Mouse (Mus musculus) CH12.LX (cell line): ENCODE results near the gene Ndufb5. TPM values are rescaled to one million over a fixed set of nuclear protein-coding genes. Genes with fewer than 3 reads are reported as not detected.
"Not testable (repeated sequence)": the region's sequence is repeated elsewhere in the genome, so short reads cannot be mapped to it uniquely, and the experiment has no call there.

Source experiments
- DNase-seq: peaks from one replicate; pipeline ENCODE4 v3.0.0-alpha.2; 2013; ENCODE audit errors: extremely low read depth
- H3K27ac ChIP-seq: 2 replicates; pipeline ENCODE4 v1.5.1; 2012; ENCODE audit warnings: low read depth, mild to moderate bottlenecking, control low read depth, moderate library complexity; ENCODE audit not compliant: insufficient read depth
- H3K27me3 ChIP-seq: replicated peaks from 2 replicates; pipeline ENCODE3; 2012; ENCODE audit warnings: inconsistent platforms
- H3K36me3 ChIP-seq, 2 experiments: replicated peaks in 1 of 2; 2 replicates each; pipeline versions ENCODE3 to v1.6.1; 2012; ENCODE audit warnings: inconsistent platforms in 1 of 2, low read length in 1 of 2, mild to moderate bottlenecking in 1 of 2, mixed read lengths in 1 of 2, moderate library complexity in 1 of 2; ENCODE audit not compliant: control insufficient read depth in 1 of 2, insufficient read depth in 1 of 2
- H3K4me1 ChIP-seq, 2 experiments: 2 replicates each; pipeline ENCODE4 v1.6.1; 2012; ENCODE audit warnings: inconsistent platforms in 1 of 2, moderate library complexity in 1 of 2; ENCODE audit not compliant: insufficient read depth in 2 of 2, control insufficient read depth in 1 of 2
- H3K4me2 ChIP-seq: 2 replicates; pipeline ENCODE4 v1.6.1; 2012; ENCODE audit warnings: low read depth, mild to moderate bottlenecking, control low read depth; ENCODE audit not compliant: poor library complexity, insufficient read depth, severe bottlenecking
- H3K4me3 ChIP-seq, 3 experiments: fragments of 150-350 bp in 1 of 3; sonication (generic) in 1 of 3; replicated peaks in 1 of 3; 2 replicates each; pipeline versions ENCODE3 to v1.5.1; 2011 to 2012; ENCODE audit warnings: low read depth in 2 of 3, low read length in 2 of 3, mild to moderate bottlenecking in 2 of 3, moderate library complexity in 2 of 3, control low read depth in 1 of 3, improper control_type of control experiment in 1 of 3, inconsistent platforms in 1 of 3, mixed read lengths in 1 of 3; ENCODE audit not compliant: poor library complexity in 1 of 3
- H3K79me2 ChIP-seq: replicated peaks from 2 replicates; pipeline ENCODE4 v1.6.1; 2012; ENCODE audit warnings: mild to moderate bottlenecking, moderate library complexity; ENCODE audit not compliant: control insufficient read depth, poor library complexity, insufficient read depth, severe bottlenecking; ENCODE audit errors: extremely low read depth
- H3K9ac ChIP-seq: 2 replicates; pipeline ENCODE4 v1.6.1; 2012; ENCODE audit warnings: low read depth, mild to moderate bottlenecking, control low read depth, moderate library complexity; ENCODE audit not compliant: insufficient read depth
- H3K9me3 ChIP-seq: replicated peaks from 2 replicates; pipeline ENCODE3; 2012; ENCODE audit warnings: low read length, inconsistent platforms, mixed read lengths
- BHLHE40 ChIP-seq: IDR thresholded peaks from 2 replicates; pipeline ENCODE4 v1.6.1; 2011; ENCODE audit warnings: mild to moderate bottlenecking, low read depth, low read length, improper control_type of control experiment
- CHD1 ChIP-seq: IDR thresholded peaks from 2 replicates; pipeline ENCODE4 v1.6.1; 2012; ENCODE audit warnings: low read depth, low read length, improper control_type of control experiment, inconsistent platforms
- CHD2 ChIP-seq: IDR thresholded peaks from 2 replicates; pipeline ENCODE4 v1.6.1; 2011; ENCODE audit warnings: low read length, improper control_type of control experiment
- E2F4 ChIP-seq: IDR thresholded peaks from 2 replicates; pipeline ENCODE4 v1.6.1; 2011; ENCODE audit warnings: low read depth, low read length, improper control_type of control experiment; ENCODE audit not compliant: insufficient replicate concordance
- JUND ChIP-seq: conservative IDR thresholded peaks from 2 replicates; pipeline ENCODE4 v1.6.1; 2011; ENCODE audit warnings: low read depth, low read length, improper control_type of control experiment
- MAX ChIP-seq: IDR thresholded peaks from 2 replicates; pipeline ENCODE4 v1.6.1; 2011; ENCODE audit warnings: low read length, improper control_type of control experiment
- MEF2A ChIP-seq: IDR thresholded peaks from 2 replicates; pipeline ENCODE4 v1.6.1; 2014; ENCODE audit warnings: low read depth, mild to moderate bottlenecking, inconsistent platforms, low read length, improper control_type of control experiment, borderline replicate concordance
- MXI1 ChIP-seq: IDR thresholded peaks from 2 replicates; pipeline ENCODE4 v1.6.1; 2011; ENCODE audit warnings: mild to moderate bottlenecking, low read depth, low read length, improper control_type of control experiment
- NELFE ChIP-seq: IDR thresholded peaks from 2 replicates; pipeline ENCODE4 v1.6.1; 2011; ENCODE audit warnings: low read depth, low read length, improper control_type of control experiment
- NRF1 ChIP-seq: IDR thresholded peaks from 2 replicates; pipeline ENCODE4 v1.6.1; 2014; ENCODE audit warnings: low read depth, mild to moderate bottlenecking, inconsistent platforms, low read length, improper control_type of control experiment, moderate library complexity
- PAX5 ChIP-seq: IDR thresholded peaks from 2 replicates; pipeline ENCODE4 v1.6.1; 2012; ENCODE audit warnings: low read length, inconsistent platforms, mixed read lengths
- POLR2A ChIP-seq: IDR thresholded peaks from 2 replicates; pipeline ENCODE4 v1.6.1; 2011; ENCODE audit warnings: low read depth, mild to moderate bottlenecking, improper control_type of control experiment, low read length
- SIN3A ChIP-seq: IDR thresholded peaks from 2 replicates; pipeline ENCODE4 v1.6.1; 2012; ENCODE audit warnings: low read length, improper control_type of control experiment, inconsistent platforms
- TCF12 ChIP-seq: IDR thresholded peaks from 2 replicates; pipeline ENCODE4 v1.6.1; 2014; ENCODE audit warnings: low read depth, mild to moderate bottlenecking, inconsistent platforms, low read length, improper control_type of control experiment
- UBTF ChIP-seq: IDR thresholded peaks from 2 replicates; pipeline ENCODE4 v1.6.1; 2012; ENCODE audit warnings: low read depth, mild to moderate bottlenecking, inconsistent platforms, low read length, improper control_type of control experiment, moderate library complexity
- USF2 ChIP-seq: conservative IDR thresholded peaks from 2 replicates; pipeline ENCODE4 v1.6.1; 2011; ENCODE audit warnings: low read depth, low read length, improper control_type of control experiment
- ZC3H11A ChIP-seq: IDR thresholded peaks from 2 replicates; pipeline ENCODE4 v1.6.1; 2012; ENCODE audit warnings: low read depth, mild to moderate bottlenecking, inconsistent platforms, low read length, improper control_type of control experiment
- ZNF384 ChIP-seq: IDR thresholded peaks from 2 replicates; pipeline ENCODE4 v1.6.1; 2012; ENCODE audit warnings: low read depth, low read length, improper control_type of control experiment, inconsistent platforms
- dilution Hi-C: fragments of 300-500 bp; cut with MboI; formaldehyde crosslinking; loops from 2 replicates; pipeline ENCODE4 v1.14.3; 2020; ENCODE audit warnings: low sequenced_read_pairs; ENCODE audit not compliant: extremely low pct_unique_long_range_greater_than_20kb, extremely low pct_ligation_motif_present
- in situ Hi-C: fragments of 300-500 bp; cut with MboI; formaldehyde crosslinking; loops from 3 replicates; pipeline ENCODE4 v1.14.3; 2019; ENCODE audit warnings: low sequenced_read_pairs, low pct_ligation_motif_present, low pct_unique_long_range_greater_than_20kb, mixed read lengths
- polyA plus RNA-seq: library from polyadenylated mRNA; unstranded; fragments of >175 nt; gene quantifications from 2 replicates; pipeline ENCODE4 v1.2.1, GENCODE M21; 2012; ENCODE audit warnings: low read depth; ENCODE audit not compliant: insufficient read length
- total RNA-seq, 2 experiments: library from RNA; depleted of rRNA; stranded (reverse); fragments of 300-350 nt in 1 of 2; fragments of >200 nt in 1 of 2; gene quantifications; 2 replicates each; pipeline ENCODE4 v1.2.3; 2012 to 2014

Ndufb5 gene
- total and polyA plus RNA-seq, 3 experiments, result 145 to 467 (median 179) TPM

DNA sequence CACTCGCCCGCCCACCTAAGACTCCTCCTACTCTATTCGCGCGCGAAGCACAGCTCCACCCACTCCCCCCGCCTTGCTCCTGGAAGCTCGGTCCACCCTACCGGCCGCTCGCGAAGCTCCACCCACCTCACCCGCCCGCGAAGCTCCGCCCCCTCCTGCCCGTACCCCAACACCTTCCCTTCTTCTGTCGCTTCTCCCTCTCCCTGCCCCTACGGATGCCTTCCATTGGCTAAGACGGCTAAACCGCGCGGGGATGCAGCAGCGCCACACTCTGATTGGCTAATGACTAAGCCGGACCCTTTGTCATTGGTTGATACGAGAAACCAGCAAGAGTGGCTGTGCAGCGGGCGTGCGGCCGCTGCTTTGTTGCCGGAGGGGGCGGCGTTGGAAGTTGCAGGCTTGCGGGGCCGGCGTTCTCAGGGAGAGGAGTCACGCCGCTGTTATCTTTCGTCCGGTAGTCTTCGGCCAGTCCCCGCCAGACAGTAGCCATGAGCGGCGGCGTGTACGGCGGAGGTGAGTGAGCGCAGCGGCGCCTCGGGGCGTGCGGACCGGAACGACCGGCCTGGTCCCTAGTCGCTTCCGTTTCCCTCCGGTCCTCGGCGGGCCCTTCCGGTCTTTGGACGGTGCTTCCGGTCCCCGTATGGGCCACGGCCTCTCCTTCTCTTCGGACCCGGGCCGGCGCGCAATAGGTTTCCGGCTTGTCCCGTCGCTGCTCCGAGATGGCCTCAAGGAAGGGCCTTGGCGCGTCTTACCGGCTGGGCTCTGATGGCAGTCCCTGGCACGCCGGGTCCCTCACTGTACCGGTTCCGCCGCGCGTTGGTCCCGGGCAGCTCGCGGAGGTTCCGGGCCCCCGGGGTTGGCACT, 28.2 kb upstream of the Ndufb5 start (continued):
- TF ChIP-seq ZNF384 (peak; percentile 13; the same call in 1 of the 2 replicates), MXI1 (no peak), PAX5 (no peak), ZC3H11A (no peak), CHD2 (peak; percentile 92), MAX (0 out of 2 replicates have a peak, but pooled peaks have one; percentile 62), JUND (no peak), NELFE (peak; percentile 55), E2F4 (peak; percentile 84; the same call in 1 of the 2 replicates), SIN3A (no peak; the same call in 1 of the 2 replicates), BHLHE40 (peak; percentile 19; the same call in 1 of the 2 replicates), TCF12 (peak; percentile 39; the same call in 1 of the 2 replicates)

DNA sequence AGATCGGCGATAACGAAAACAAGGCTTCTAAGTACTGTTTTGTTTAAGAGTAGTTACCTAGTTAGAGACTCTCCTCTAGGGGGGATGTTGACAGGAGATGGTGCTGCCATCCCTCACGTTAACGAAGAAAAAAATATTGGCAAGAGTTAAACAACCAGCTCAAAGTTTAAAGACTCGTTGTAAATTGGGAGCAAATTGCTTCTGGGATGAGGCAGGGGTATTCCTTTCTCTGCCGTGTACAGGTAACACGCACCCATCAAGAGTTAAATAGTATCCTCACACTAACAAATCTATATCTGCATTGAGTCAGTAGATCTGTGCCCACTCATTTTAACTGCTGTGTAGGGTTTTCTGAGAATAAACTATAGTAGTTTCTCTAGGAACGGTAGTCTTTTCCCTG, 27.4 kb upstream of the Ndufb5 start:
- dilution Hi-C loops, result no loop called here
- TF ChIP-seq E2F4 (no peak), POLR2A (no peak), CHD1 (no peak), NRF1 (no peak), USF2 (no peak), UBTF (no peak), BHLHE40 (no peak)
- TF ChIP-seq, all 38 proteins: peak for 0
- in situ Hi-C loops, result loop anchor here (10.0 kb wide), 1 partner anchor 185 kb away; the partner anchor contains the start of gene Mfn1
- peaks cover 26 to 35% of the 10 kb centered on the region in 2 experiments for H3K36me3 ChIP-seq
- H3K4me3 ChIP-seq, result peak overlapping the region; percentile 83 to 88 (median 87)
- DNase-seq, result no peak
- peak overlapping the region; percentile 74 for H3K4me2 ChIP-seq
- no peaks in the 10 kb centered on the region for H3K27me3 ChIP-seq
- H3K4me1 ChIP-seq, result peaks cover 5 to 27% of the 10 kb centered on the region in 2 experiments; a peak in 3 of 4 replicates
- peak overlapping the region; percentile 62 for H3K27ac ChIP-seq
- H3K79me2 ChIP-seq, result peaks cover 28% of the 10 kb centered on the region
- peak overlapping the region; percentile 83 for H3K9ac ChIP-seq
- no peaks in the 10 kb centered on the region for H3K9me3 ChIP-seq

DNA sequence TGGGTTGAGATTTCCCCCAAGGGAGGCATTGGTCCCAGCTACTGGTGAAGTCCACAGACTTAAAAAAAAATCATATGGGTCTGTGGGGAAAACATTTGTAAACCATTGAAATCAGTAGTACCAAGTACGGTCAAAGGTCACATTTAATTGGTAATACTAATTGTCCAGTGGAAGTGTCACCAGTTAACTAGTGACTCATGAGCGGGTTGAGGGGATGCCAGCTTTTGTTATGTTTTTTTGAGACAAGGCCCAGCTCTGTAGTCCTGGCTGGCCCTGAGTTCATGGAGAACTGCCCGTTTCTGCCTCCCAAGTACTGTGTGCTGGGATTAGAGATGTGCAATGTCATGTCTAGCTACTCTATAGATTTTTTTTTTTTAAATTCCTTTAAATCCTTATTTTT, 23.1 kb upstream of the Ndufb5 start:
- Histone ChIP-seq H3K4me3 (no peak overlapping the region), H3K36me3 (peaks cover 58 to 74% of the 10 kb centered on the region in 2 experiments), H3K79me2 (peaks cover 28% of the 10 kb centered on the region), H3K4me1 (peaks cover 0 to 20% of the 10 kb centered on the region in 2 experiments; a peak in 2 of 4 replicates), H3K27me3 (no peaks in the 10 kb centered on the region), H3K4me2 (no peak overlapping the region), H3K9me3 (no peaks in the 10 kb centered on the region), H3K9ac (no peak overlapping the region), H3K27ac (no peak overlapping the region)
- dilution Hi-C loops (no loop called here), in situ Hi-C loops (no loop called here)
- no peak for TF ChIP-seq MEF2A
- no peak for DNase-seq

DNA sequence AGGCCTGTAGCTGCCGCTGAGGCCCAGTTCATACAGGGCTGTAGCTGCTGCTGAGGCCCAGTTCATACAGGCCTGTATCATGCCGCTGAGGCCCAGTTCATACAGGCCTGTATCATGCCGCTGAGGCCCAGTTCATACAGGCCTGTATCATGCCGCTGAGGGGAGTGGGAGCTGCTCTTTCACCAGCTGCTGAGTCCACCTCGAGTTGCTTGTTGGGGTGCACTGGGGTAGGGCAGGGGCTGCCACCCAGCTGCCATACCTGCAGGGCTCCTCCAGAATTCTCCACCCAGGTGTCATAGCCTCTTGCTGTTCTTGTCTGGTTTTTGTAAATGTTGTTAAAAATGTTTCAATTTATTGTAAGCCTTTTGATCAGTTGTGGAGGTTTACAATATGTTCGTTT, 19.4 kb upstream of the Ndufb5 start:
- H3K27me3 ChIP-seq, H3K4me1 ChIP-seq, H3K4me3 ChIP-seq, H3K4me2 ChIP-seq, dilution Hi-C loops, H3K79me2 ChIP-seq, H3K9me3 ChIP-seq, H3K27ac ChIP-seq, H3K9ac ChIP-seq, DNase-seq, in situ Hi-C loops: not testable (repeated sequence)
- H3K36me3 ChIP-seq, result peaks cover 72 to 90% of the 10 kb centered on the region in 2 experiments
